Mouse (Mus musculus): ENCODE measurements around the gene Xylt2. TPM values are rescaled to one million over a fixed set of nuclear protein-coding genes. Genes with fewer than 3 reads are reported as not detected.
"Not testable (repeated sequence)": the region's sequence is repeated elsewhere in the genome, so short reads cannot be mapped to it uniquely, and the experiment has no call there.

The Xylt2 gene
- total and polyA plus RNA-seq, 2 experiments from 2014 or later: 10.9 to 34.0 TPM

- ATAC-seq (no peak), DNase-seq (no peak)
- Histone ChIP-seq H3K36me3 (ENCODE audit: insufficient read depth) (no peaks in the 10 kb centered on the region), H3K9ac (no peak overlapping the region), H3K4me1 (ENCODE audit: insufficient read depth) (no peaks in the 10 kb centered on the region), H3K27ac (ENCODE audit: low read depth, low read length) (no peak overlapping the region), H3K27me3 (ENCODE audit: insufficient read depth, low read length) (no peaks in the 10 kb centered on the region), H3K4me3 (ENCODE audit: low read depth, low read length) (no peak overlapping the region), H3K4me2 (ENCODE audit: low read depth) (no peak overlapping the region), H3K9me3 (ENCODE audit: low read length) (no peaks in the 10 kb centered on the region)
- no peak for TF ChIP-seq CTCF (IDR thresholded peaks at IDR 0.05; ENCODE audit: low read depth)
- 93% methylated on average over 2 of the region's 2 CpGs for WGBS
Measured at GRCm38 (mm10) chr11:94697140-94697539, 19.8 kb upstream of the Xylt2 start.

DNA sequence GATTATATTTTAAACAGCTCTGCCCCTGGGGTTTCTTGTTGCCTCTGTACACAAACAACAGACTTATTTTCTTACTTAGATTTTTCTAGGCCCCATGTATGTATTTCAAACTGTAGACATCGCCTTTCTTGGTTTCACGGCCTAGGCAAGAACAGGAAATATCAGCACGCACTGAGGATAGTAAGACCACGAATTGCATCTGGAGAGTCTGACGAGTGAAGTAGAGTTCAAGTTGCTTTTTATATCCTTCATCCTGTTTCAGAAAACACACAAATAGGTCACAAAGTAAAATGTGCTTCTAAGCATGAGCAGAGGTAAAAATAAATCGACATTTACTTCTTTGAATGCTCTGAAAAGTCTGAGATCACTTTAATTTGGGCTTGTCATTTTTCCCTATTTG lies 18.2 kb upstream of the Xylt2 start:
- Histone ChIP-seq H3K4me2 (ENCODE audit: low read depth) (no peak overlapping the region), H3K36me3 (ENCODE audit: insufficient read depth) (no peaks in the 10 kb centered on the region), H3K4me3 (ENCODE audit: low read depth, low read length) (no peak overlapping the region), H3K9ac (no peak overlapping the region), H3K9me3 (ENCODE audit: low read length) (no peaks in the 10 kb centered on the region), H3K27me3 (ENCODE audit: insufficient read depth, low read length) (no peaks in the 10 kb centered on the region), H3K4me1 (ENCODE audit: insufficient read depth) (no peaks in the 10 kb centered on the region), H3K27ac (ENCODE audit: low read depth, low read length) (no peak overlapping the region)
- WGBS: 72% methylated on average over 6 of the region's 6 CpGs
- no peak for TF ChIP-seq CTCF (IDR thresholded peaks at IDR 0.05; ENCODE audit: low read depth)
- no peak for ATAC-seq
- no peak for DNase-seq

DNA sequence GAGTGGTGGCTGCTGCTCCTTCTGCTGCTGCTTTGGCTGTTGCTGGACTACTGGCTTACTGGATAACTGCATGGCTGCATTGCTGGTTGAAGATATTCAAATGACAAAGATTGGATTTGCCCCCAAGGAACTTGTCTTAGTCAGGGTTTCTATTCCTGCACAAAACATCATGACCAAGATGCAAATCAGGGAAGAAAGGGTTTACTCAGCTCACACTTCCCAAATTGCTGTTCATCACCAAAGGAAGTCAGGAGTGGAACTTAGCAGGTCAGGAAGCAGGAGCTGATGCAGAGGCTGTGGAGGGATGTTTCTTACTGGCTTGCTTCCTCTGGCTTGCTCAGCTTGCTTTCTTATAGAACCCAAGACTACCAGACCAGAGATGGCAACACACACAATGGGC lies 15.2 kb upstream of the Xylt2 start:
- not testable (repeated sequence) for H3K36me3 ChIP-seq (ENCODE audit: insufficient read depth); H3K27ac ChIP-seq (ENCODE audit: low read depth, low read length); H3K4me3 ChIP-seq (ENCODE audit: low read depth, low read length); ATAC-seq; DNase-seq; H3K27me3 ChIP-seq (ENCODE audit: insufficient read depth, low read length); H3K9me3 ChIP-seq (ENCODE audit: low read length); H3K4me2 ChIP-seq (ENCODE audit: low read depth); H3K4me1 ChIP-seq (ENCODE audit: insufficient read depth); H3K9ac ChIP-seq

GRCm38 (mm10) chr11:94687178-94687577 lies 9.9 kb upstream of the Xylt2 start:
- no peak overlapping the region for H3K4me3 ChIP-seq (ENCODE audit: low read depth, low read length)
- no peaks in the 10 kb centered on the region for H3K9me3 ChIP-seq (ENCODE audit: low read length)
- no peaks in the 10 kb centered on the region for H3K36me3 ChIP-seq (ENCODE audit: insufficient read depth)
- no peak overlapping the region for H3K9ac ChIP-seq
- no peak for TF ChIP-seq CTCF (IDR thresholded peaks at IDR 0.05; ENCODE audit: low read depth)
- no peak for ATAC-seq
- H3K27me3 ChIP-seq (ENCODE audit: insufficient read depth, low read length): no peaks in the 10 kb centered on the region
- no peak overlapping the region for H3K27ac ChIP-seq (ENCODE audit: low read depth, low read length)
- no peak for DNase-seq
- H3K4me2 ChIP-seq (ENCODE audit: low read depth): no peak overlapping the region
- H3K4me1 ChIP-seq (ENCODE audit: insufficient read depth): no peaks in the 10 kb centered on the region
- WGBS: 85% methylated on average over 6 of the region's 6 CpGs

DNA sequence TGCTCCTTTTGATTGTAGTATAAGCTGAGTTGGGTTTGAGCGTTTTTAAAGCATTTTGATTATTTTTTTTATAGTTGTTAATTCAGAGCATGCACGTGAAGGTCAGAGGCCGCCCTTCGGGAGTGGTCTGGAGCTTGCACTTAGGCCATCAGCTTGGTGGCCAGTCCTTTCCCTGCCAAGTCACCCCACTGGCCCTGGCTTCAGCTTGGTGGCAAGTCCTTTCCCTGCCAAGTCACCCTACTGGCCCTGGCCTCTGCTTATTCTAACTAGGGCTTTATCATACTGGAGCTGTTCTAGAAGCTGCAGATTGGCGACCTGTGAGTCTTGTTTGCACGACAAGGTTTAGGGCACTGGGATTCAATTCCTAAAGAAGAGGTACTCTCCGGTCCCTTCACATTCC lies 5.1 kb upstream of the Xylt2 start:
- H3K27me3 ChIP-seq (ENCODE audit: insufficient read depth, low read length): no peaks in the 10 kb centered on the region
- no peak overlapping the region for H3K27ac ChIP-seq (ENCODE audit: low read depth, low read length)
- ATAC-seq (no peak), DNase-seq (no peak)
- no peak overlapping the region for H3K4me2 ChIP-seq (ENCODE audit: low read depth)
- H3K9ac ChIP-seq: no peak overlapping the region
- no peak overlapping the region for H3K4me3 ChIP-seq (ENCODE audit: low read depth, low read length)
- H3K9me3 ChIP-seq (ENCODE audit: low read length): no peaks in the 10 kb centered on the region
- no peak for TF ChIP-seq CTCF (IDR thresholded peaks at IDR 0.05; ENCODE audit: low read depth)
- WGBS: 85% methylated on average over 7 of the region's 7 CpGs
- H3K36me3 ChIP-seq (ENCODE audit: insufficient read depth): no peaks in the 10 kb centered on the region
- H3K4me1 ChIP-seq (ENCODE audit: insufficient read depth): no peaks in the 10 kb centered on the region

DNA sequence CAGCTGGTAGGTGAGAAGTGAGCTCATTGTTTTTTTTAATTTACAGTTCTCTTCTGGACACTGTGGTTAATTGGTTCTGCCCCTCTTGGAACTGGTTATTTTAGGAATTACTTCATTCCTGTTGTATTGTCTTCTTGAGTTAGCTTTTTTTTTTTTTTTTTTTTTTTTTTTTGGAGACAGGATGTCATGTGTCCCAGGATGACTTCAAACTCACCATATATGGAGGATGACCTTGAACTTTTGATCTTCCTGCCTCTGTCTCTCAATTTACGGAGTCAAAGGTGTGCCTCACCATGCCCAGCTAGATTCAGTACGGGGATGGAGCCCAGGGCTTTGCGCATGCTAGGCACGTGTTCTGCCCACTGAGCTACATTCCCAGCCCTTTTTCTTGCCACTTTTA lies 4.3 kb upstream of the Xylt2 start:
- WGBS: 87% methylated on average over 4 of the region's 4 CpGs
- no peak for DNase-seq
- no peak for TF ChIP-seq CTCF (IDR thresholded peaks at IDR 0.05; ENCODE audit: low read depth)
- Histone ChIP-seq H3K9ac (no peak overlapping the region), H3K4me2 (ENCODE audit: low read depth) (no peak overlapping the region), H3K9me3 (ENCODE audit: low read length) (no peaks in the 10 kb centered on the region), H3K4me1 (ENCODE audit: insufficient read depth) (peaks cover under 1% of the 10 kb centered on the region; the same call in 1 of the 2 replicates), H3K27ac (ENCODE audit: low read depth, low read length) (no peak overlapping the region), H3K4me3 (ENCODE audit: low read depth, low read length) (no peak overlapping the region), H3K36me3 (ENCODE audit: insufficient read depth) (no peaks in the 10 kb centered on the region), H3K27me3 (ENCODE audit: insufficient read depth, low read length) (no peaks in the 10 kb centered on the region)
- no peak for ATAC-seq

GRCm38 (mm10) chr11:94680639-94681038 lies 3.3 kb upstream of the Xylt2 start:
- H3K4me3 ChIP-seq (ENCODE audit: low read depth, low read length): no peak overlapping the region
- peaks cover 8% of the 10 kb centered on the region for H3K4me1 ChIP-seq (ENCODE audit: insufficient read depth)
- H3K4me2 ChIP-seq (ENCODE audit: low read depth): no peak overlapping the region
- 0 out of 2 replicates have a peak, but pooled peaks have one; percentile 13 for TF ChIP-seq CTCF (IDR thresholded peaks at IDR 0.05; ENCODE audit: low read depth)
- DNase-seq (no peak), ATAC-seq (no peak)
- H3K27ac ChIP-seq (ENCODE audit: low read depth, low read length): no peak overlapping the region
- no peaks in the 10 kb centered on the region for H3K9me3 ChIP-seq (ENCODE audit: low read length)
- no peak overlapping the region for H3K9ac ChIP-seq
- no peaks in the 10 kb centered on the region for H3K36me3 ChIP-seq (ENCODE audit: insufficient read depth)
- no peaks in the 10 kb centered on the region for H3K27me3 ChIP-seq (ENCODE audit: insufficient read depth, low read length)

All from forebrain, postnatal 0 days (tissue).